Mouse (Mus musculus) midbrain, embryonic 11.5 days (tissue): Measurements from ENCODE around the gene Dusp28. TPM values are rescaled to one million over a fixed set of nuclear protein-coding genes. Genes with fewer than 3 reads are reported as not detected.
"Not testable (repeated sequence)": the region's sequence is repeated elsewhere in the genome, so short reads cannot be mapped to it uniquely, and the experiment has no call there.

Experiments used
- ATAC-seq: fragments of 200-750 bp; cut with Nextera tagmentation; 2 replicates; pipeline ENCODE4 v1.8.0; 2017; ENCODE audit warnings: moderate TSS enrichment, moderate library complexity; ENCODE audit not compliant: low FRiP score
- DNase-seq: peaks from one replicate; pipeline ENCODE4 v3.0.0; 2015; ENCODE audit warnings: low spot score; ENCODE audit errors: missing footprints
- H3K27ac ChIP-seq: fragments of 300-500 bp; sonication (generic); 2 replicates; pipeline ENCODE4 v1.5.1; 2014; ENCODE audit warnings: low read depth, low read length
- H3K27me3 ChIP-seq: fragments of 300-500 bp; sonication (generic); 2 replicates; pipeline ENCODE4 v1.6.1; 2014; ENCODE audit warnings: mild to moderate bottlenecking, low read length, moderate library complexity, mixed read lengths; ENCODE audit not compliant: control insufficient read depth, insufficient read depth
- H3K36me3 ChIP-seq: fragments of 300-500 bp; sonication (generic); 2 replicates; pipeline ENCODE4 v1.6.1; 2014; ENCODE audit warnings: mild to moderate bottlenecking, low read length, moderate library complexity, mixed read lengths; ENCODE audit not compliant: control insufficient read depth, insufficient read depth
- H3K4me1 ChIP-seq: fragments of 300-500 bp; sonication (generic); 2 replicates; pipeline ENCODE4 v1.6.1; 2014; ENCODE audit warnings: low read length; ENCODE audit not compliant: control insufficient read depth, insufficient read depth
- H3K4me2 ChIP-seq: fragments of 300-500 bp; sonication (generic); 2 replicates; pipeline ENCODE4 v1.6.1; 2014; ENCODE audit warnings: mild to moderate bottlenecking, moderate library complexity
- H3K4me3 ChIP-seq: fragments of 300-500 bp; sonication (generic); 2 replicates; pipeline ENCODE4 v1.5.1; 2014; ENCODE audit warnings: low read depth, low read length
- H3K9ac ChIP-seq: fragments of 300-500 bp; sonication (generic); 2 replicates; pipeline ENCODE4 v1.6.1; 2014; ENCODE audit warnings: low read length
- H3K9me3 ChIP-seq: fragments of 300-500 bp; sonication (generic); 2 replicates; pipeline ENCODE4 v1.6.1; 2016; ENCODE audit warnings: low read length; ENCODE audit not compliant: control insufficient read depth
- WGBS: fragments of 180-500 bp; shearing (Covaris S2); extraction: QIAGEN DNeasy Blood & Tissue Kit; methylation state at CpG from one replicate; pipeline ENCODE4 v1.1.7; 2014; 5-methylcytosine and 5-hydroxymethylcytosine counted together
- polyA plus RNA-seq: library from polyadenylated mRNA; unstranded; fragments of >200 nt; fragmentation: Nextera tagmentation; extraction: Ambion mirVana; gene quantifications from 2 replicates; pipeline ENCODE4 v1.2.1, GENCODE M21; 2014

Dusp28 gene
- polyA plus RNA-seq, 1 experiment from 2014 or later, result 11.3 TPM

GRCm38 (mm10) chr1:92947966-92948365, 41.2 kb downstream of the Dusp28 start:
- H3K36me3 ChIP-seq, result peaks cover 25% of the 10 kb centered on the region; the same call in 1 of the 2 replicates
- no peak overlapping the region for H3K4me3 ChIP-seq
- H3K9ac ChIP-seq, result no peak overlapping the region
- 96% methylated on average over 3 of the region's 3 CpGs for WGBS
- no peaks in the 10 kb centered on the region for H3K4me1 ChIP-seq
- DNase-seq, result no peak
- ATAC-seq, result no peak
- no peak overlapping the region for H3K27ac ChIP-seq
- no peaks in the 10 kb centered on the region for H3K27me3 ChIP-seq
- H3K4me2 ChIP-seq, result no peak overlapping the region
- H3K9me3 ChIP-seq, result no peaks in the 10 kb centered on the region

GRCm38 (mm10) chr1:92949426-92949825, 42.6 kb downstream of the Dusp28 start:
- H3K9ac ChIP-seq, result no peak overlapping the region
- no peaks in the 10 kb centered on the region for H3K4me1 ChIP-seq
- H3K27me3 ChIP-seq, result no peaks in the 10 kb centered on the region
- no peak overlapping the region for H3K27ac ChIP-seq
- ATAC-seq (no peak), DNase-seq (peak; percentile 89)
- H3K9me3 ChIP-seq, result no peaks in the 10 kb centered on the region
- whole genome bisulfite sequencing, result 64% methylated on average over 6 of the region's 6 CpGs
- peaks cover 19% of the 10 kb centered on the region; the same call in 1 of the 2 replicates for H3K36me3 ChIP-seq
- H3K4me3 ChIP-seq, result no peak overlapping the region
- no peak overlapping the region for H3K4me2 ChIP-seq

- Histone ChIP-seq H3K36me3 (peaks cover 18% of the 10 kb centered on the region; the same call in 1 of the 2 replicates), H3K9me3 (no peaks in the 10 kb centered on the region), H3K27ac (no peak within 1 kb of the TSS), H3K9ac (no peak within 1 kb of the TSS), H3K4me3 (no peak within 1 kb of the TSS), H3K27me3 (no peaks in the 10 kb centered on the region), H3K4me1 (no peaks in the 10 kb centered on the region), H3K4me2 (no peak within 1 kb of the TSS)
- no peak for DNase-seq
- WGBS, result 79% methylated on average over 5 of the region's 5 CpGs
- ATAC-seq, result no peak
These were observed 43.8 kb downstream of the Dusp28 start, which contains the start of gene Gpr35 for GRCm38 (mm10) chr1:92950607-92951006. TSS of gene Gpr35 (plus strand) at chr1:92950865.

- Histone ChIP-seq H3K27ac (no peak overlapping the region), H3K9ac (no peak overlapping the region), H3K27me3 (no peaks in the 10 kb centered on the region), H3K4me2 (no peak overlapping the region), H3K4me3 (no peak overlapping the region), H3K4me1 (no peaks in the 10 kb centered on the region), H3K36me3 (no peaks in the 10 kb centered on the region), H3K9me3 (no peaks in the 10 kb centered on the region)
- WGBS, result 75% methylated on average over 2 of the region's 2 CpGs
- ATAC-seq (no peak), DNase-seq (no peak)
These were observed 46.9 kb downstream of the Dusp28 start for GRCm38 (mm10) chr1:92953641-92954040.

- H3K9me3 ChIP-seq, H3K27me3 ChIP-seq, H3K36me3 ChIP-seq, H3K27ac ChIP-seq, H3K4me3 ChIP-seq, H3K4me1 ChIP-seq, H3K9ac ChIP-seq: not testable (repeated sequence)
- peak; percentile 84 for DNase-seq
- peak; percentile 38; the same call in 1 of the 2 replicates for ATAC-seq
- 9% methylated on average over 11 of the region's 11 CpGs for WGBS
- peak overlapping the region; percentile 24; the same call in 1 of the 2 replicates for H3K4me2 ChIP-seq
These were observed 50.0 kb downstream of the Dusp28 start for GRCm38 (mm10) chr1:92956571-92957335.

Other genes starting within 250 kb of the Dusp28 start
- gene Gpc1, start 75.3 kb upstream of the Dusp28 start, polyA plus RNA-seq, result 32.1 and 41.8 TPM in 2 replicates
- gene Ankmy1, start 4.1 kb upstream of the Dusp28 start, polyA plus RNA-seq, result 0.61 and 0.68 TPM in 2 replicates
- 13.3 TPM in 2 replicates for gene Rnpepl1, start 3.8 kb downstream of the Dusp28 start, polyA plus RNA-seq
- 34.5 and 40.4 TPM in 2 replicates for gene Capn10, start 27.4 kb downstream of the Dusp28 start, polyA plus RNA-seq
- 0.32 TPM in 1 of 2 replicates, not detected in the other for gene Gpr35, start 43.9 kb downstream of the Dusp28 start, polyA plus RNA-seq
- not detected in 2 replicates for gene Aqp12, start 99.4 kb downstream of the Dusp28 start, polyA plus RNA-seq
- gene Kif1a, start 195.0 kb downstream of the Dusp28 start, polyA plus RNA-seq, result 51.0 and 59.6 TPM in 2 replicates
- not detected in 2 replicates for gene Agxt, start 228.3 kb downstream of the Dusp28 start, polyA plus RNA-seq